Mouse (Mus musculus) stomach, postnatal 0 days (tissue): Measurements from ENCODE around the gene Ttc7. TPM values are rescaled to one million over a fixed set of nuclear protein-coding genes. Genes with fewer than 3 reads are reported as not detected.

Experiments
- ATAC-seq: fragments of 200-750 bp; cut with Nextera tagmentation; 2 replicates; pipeline ENCODE4 v1.8.0; 2017; ENCODE audit not compliant: low FRiP score, low TSS enrichment
- DNase-seq: peaks from one replicate; pipeline ENCODE4 v3.0.0-alpha.2; 2016; ENCODE audit warnings: low spot score
- H3K27ac ChIP-seq: fragments of 300-500 bp; sonication (generic); replicated peaks from 2 replicates; pipeline ENCODE4 v1.5.1; 2014; ENCODE audit warnings: mild to moderate bottlenecking, control low read depth
- H3K27me3 ChIP-seq: fragments of 300-500 bp; sonication (generic); 2 replicates; pipeline ENCODE4 v1.6.1; 2014; ENCODE audit warnings: low read length; ENCODE audit not compliant: control insufficient read depth, insufficient read depth
- H3K36me3 ChIP-seq: fragments of 300-500 bp; sonication (generic); 2 replicates; pipeline ENCODE4 v1.6.1; 2014; ENCODE audit warnings: low read length, mixed read lengths; ENCODE audit not compliant: control insufficient read depth, insufficient read depth
- H3K4me1 ChIP-seq: fragments of 300-500 bp; sonication (generic); replicated peaks from 2 replicates; pipeline ENCODE4 v1.6.1; 2014; ENCODE audit warnings: antibody characterized with exemption; ENCODE audit not compliant: control insufficient read depth, insufficient read depth
- H3K4me2 ChIP-seq: fragments of 300-500 bp; sonication (generic); replicated peaks from 2 replicates; pipeline ENCODE4 v1.6.1; 2014; ENCODE audit warnings: low read depth, mild to moderate bottlenecking, control low read depth, moderate library complexity
- H3K4me3 ChIP-seq: fragments of 300-500 bp; sonication (generic); 2 replicates; pipeline ENCODE4 v1.5.1; 2014; ENCODE audit warnings: low read depth, low read length, control low read depth
- H3K9ac ChIP-seq: fragments of 300-500 bp; sonication (generic); 2 replicates; pipeline ENCODE4 v1.6.1; 2014; ENCODE audit warnings: mild to moderate bottlenecking, low read length, control low read depth, mixed read lengths
- H3K9me3 ChIP-seq: fragments of 300-500 bp; sonication (generic); 2 replicates; pipeline ENCODE4 v1.6.1; 2016; ENCODE audit warnings: low read length; ENCODE audit not compliant: control insufficient read depth
- CTCF ChIP-seq: IDR thresholded peaks from 2 replicates; pipeline ENCODE4 v1.5.1; 2016; ENCODE audit warnings: antibody characterized with exemption, low read depth, mild to moderate bottlenecking, moderate library complexity
- EP300 ChIP-seq: optimal IDR thresholded peaks from 2 replicates; pipeline ENCODE3; 2016; ENCODE audit warnings: antibody characterized with exemption
- WGBS: fragments of 180-500 bp; shearing (Covaris S2); extraction: QIAGEN DNeasy Blood & Tissue Kit; methylation state at CpG from one replicate; pipeline ENCODE4 v1.1.7; 2014; 5-methylcytosine and 5-hydroxymethylcytosine counted together
- polyA plus RNA-seq: library from polyadenylated mRNA; unstranded; fragments of >200 nt; fragmentation: Nextera tagmentation; extraction: Ambion mirVana; gene quantifications from 2 replicates; pipeline ENCODE4 v1.2.1, GENCODE M21; 2015

The Ttc7 gene
- polyA plus RNA-seq, 1 experiment from 2014 or later = 21.2 TPM

- TF ChIP-seq EP300 (no peak), CTCF (no peak)
- Histone ChIP-seq H3K9ac (peak overlapping the region; percentile 23; the same call in 1 of the 2 replicates), H3K9me3 (no peaks in the 10 kb centered on the region), H3K4me2 (no peak overlapping the region), H3K36me3 (no peaks in the 10 kb centered on the region), H3K27ac (peak overlapping the region; percentile 75), H3K4me3 (no peak overlapping the region), H3K4me1 (peaks cover 10% of the 10 kb centered on the region; the same call in 1 of the 2 replicates), H3K27me3 (no peaks in the 10 kb centered on the region)
- DNase-seq (no peak), ATAC-seq (peak; percentile 19; the same call in 1 of the 2 replicates)
- 50% methylated on average over 13 of the region's 13 CpGs for WGBS
Measured at GRCm38 (mm10) chr17:87350471-87351240, 68.0 kb downstream of the Ttc7 start.

DNA sequence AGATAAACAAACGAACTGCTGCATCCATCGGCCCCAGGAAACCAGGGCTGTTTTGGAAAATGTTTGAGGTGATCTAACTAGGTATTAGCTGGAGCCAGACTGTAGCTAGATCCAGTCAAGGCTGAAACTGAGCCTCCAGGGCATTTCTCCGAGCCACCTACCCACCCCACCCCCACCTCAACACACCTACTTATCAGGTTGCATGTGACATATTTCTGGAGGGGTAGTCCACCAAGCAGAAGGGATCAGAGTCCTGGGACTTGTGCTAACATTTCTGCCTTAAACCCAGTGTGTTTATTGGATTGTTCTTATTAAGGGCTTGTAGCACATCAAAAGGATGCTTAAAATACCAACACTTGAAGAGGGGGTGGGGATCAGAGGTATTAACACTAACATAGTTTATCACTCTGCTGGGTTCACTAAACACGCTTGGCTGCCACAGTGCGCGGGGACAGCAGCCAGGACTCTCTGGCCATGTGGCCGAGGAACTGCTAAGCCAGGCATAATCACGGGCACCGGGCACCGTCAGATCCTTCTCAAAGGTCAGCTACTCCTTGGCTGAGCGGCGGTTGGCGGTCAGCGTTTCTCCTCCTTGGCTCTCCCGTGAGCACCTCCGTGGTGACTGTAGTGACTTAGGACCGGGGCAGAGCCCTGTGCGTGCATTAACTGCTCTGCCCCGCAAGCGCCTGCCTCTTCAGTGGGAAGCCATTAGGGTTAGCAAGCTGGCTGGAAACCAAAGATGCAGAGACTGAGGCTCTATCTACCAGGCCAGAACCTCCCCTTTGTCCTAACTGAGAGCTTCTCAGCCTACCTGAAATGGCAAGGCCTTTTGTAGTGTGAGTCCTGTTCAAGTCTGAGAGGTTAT lies 68.8 kb downstream of the Ttc7 start:
- TF ChIP-seq CTCF (no peak), EP300 (no peak)
- H3K27ac ChIP-seq = peak overlapping the region; percentile 75
- no peaks in the 10 kb centered on the region for H3K36me3 ChIP-seq
- no peaks in the 10 kb centered on the region for H3K27me3 ChIP-seq
- H3K4me1 ChIP-seq = peaks cover 10% of the 10 kb centered on the region; the same call in 1 of the 2 replicates
- ATAC-seq (0 out of 2 replicates have a peak, but pooled peaks have one; percentile 18), DNase-seq (no peak)
- H3K4me3 ChIP-seq = no peak overlapping the region
- 30% methylated on average over 20 of the region's 20 CpGs for WGBS
- no peak overlapping the region for H3K4me2 ChIP-seq
- H3K9me3 ChIP-seq = no peaks in the 10 kb centered on the region
- H3K9ac ChIP-seq = no peak overlapping the region

- Histone ChIP-seq H3K4me2 (no peak overlapping the region), H3K9me3 (no peaks in the 10 kb centered on the region), H3K27ac (peak overlapping the region; percentile 67), H3K36me3 (no peaks in the 10 kb centered on the region), H3K4me1 (peaks cover 10% of the 10 kb centered on the region; the same call in 1 of the 2 replicates), H3K9ac (0 out of 2 replicates have a peak overlapping the region, but pooled peaks have one; percentile 27), H3K4me3 (no peak overlapping the region), H3K27me3 (no peaks in the 10 kb centered on the region)
- DNase-seq (no peak), ATAC-seq (0 out of 2 replicates have a peak, but pooled peaks have one; percentile 28)
- 48% methylated on average over 16 of the region's 16 CpGs for WGBS
- no peak for TF ChIP-seq EP300
- no peak for TF ChIP-seq CTCF
Measured at GRCm38 (mm10) chr17:87352106-87352897, 69.6 kb downstream of the Ttc7 start.

DNA sequence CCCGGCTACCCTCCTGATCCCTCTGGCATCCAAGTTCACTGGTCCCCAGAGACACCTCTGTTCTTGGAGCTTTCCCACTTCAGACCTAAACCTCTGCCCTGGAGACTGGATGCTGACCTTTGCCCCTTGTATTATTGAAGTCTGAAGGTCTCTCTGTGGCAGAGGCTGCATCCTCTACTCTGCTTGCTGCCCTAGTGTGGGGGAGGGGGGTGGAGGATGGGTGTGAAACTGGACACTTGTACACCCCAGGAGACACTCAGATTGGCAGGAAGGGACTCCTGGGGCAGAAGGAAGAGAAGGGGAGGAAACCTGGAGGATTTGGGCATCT lies 70.2 kb downstream of the Ttc7 start:
- Histone ChIP-seq H3K4me1 (peaks cover 10% of the 10 kb centered on the region; the same call in 1 of the 2 replicates), H3K4me3 (no peak overlapping the region), H3K27me3 (no peaks in the 10 kb centered on the region), H3K4me2 (no peak overlapping the region), H3K9ac (no peak overlapping the region), H3K36me3 (no peaks in the 10 kb centered on the region), H3K27ac (no peak overlapping the region), H3K9me3 (no peaks in the 10 kb centered on the region)
- WGBS = 86% methylated on average over 1 of the region's 1 CpGs
- ATAC-seq (no peak), DNase-seq (no peak)
- TF ChIP-seq EP300 (no peak), CTCF (no peak)

- peaks cover 10% of the 10 kb centered on the region; the same call in 1 of the 2 replicates for H3K4me1 ChIP-seq
- no peaks in the 10 kb centered on the region for H3K36me3 ChIP-seq
- no peak overlapping the region for H3K4me3 ChIP-seq
- no peak overlapping the region for H3K27ac ChIP-seq
- ATAC-seq = no peak
- DNase-seq = no peak
- 91% methylated on average over 8 of the region's 8 CpGs for WGBS
- TF ChIP-seq CTCF = no peak
- TF ChIP-seq EP300 = no peak
- H3K4me2 ChIP-seq = no peak overlapping the region
- no peak overlapping the region for H3K9ac ChIP-seq
- H3K9me3 ChIP-seq = no peaks in the 10 kb centered on the region
- no peaks in the 10 kb centered on the region for H3K27me3 ChIP-seq
Measured at GRCm38 (mm10) chr17:87353745-87354320, 71.1 kb downstream of the Ttc7 start.
